ENCODE assay signal across 19 mouse cellular contexts in genomic region chr12:88726755-88727154, GRCm38 (mm10). TPM values are rescaled to one million over a fixed set of nuclear protein-coding genes. Genes with fewer than 3 reads are reported as not detected.
DNase-seq lines count a peak whose midpoint lies in the region; ATAC-seq and TF ChIP-seq lines count a peak whose summit lies in the region.
"Had no signal": no experiment of that assay in that cellular context is flagged by ENCODE, and none has a peak within 500 bp of the region (broad histone marks: within the 10 kb centered on the region; RNA-seq: fewer than 3 reads in every experiment).

No protein-coding gene starts in this region.

- DNase-seq in midbrain, embryonic 10.5 days (ENCODE audit: low spot score), result no peak
- peak; percentile 78 for DNase-seq in retina, postnatal 1 day
- DNase-seq in adrenal gland, postnatal 25 days, result no peak
- no peak for DNase-seq in stomach, postnatal 0 days (ENCODE audit: low spot score)
- DNase-seq: adrenal gland, adult 2 months; cerebellum, postnatal 25 days; heart, postnatal 14 days; liver, postnatal 0 days; lung, postnatal 36 days; thymus, postnatal 25 days had no signal

- peak overlapping the region; percentile 88 for H3K27ac ChIP-seq in midbrain, embryonic 13.5 days
- no peak overlapping the region for H3K27ac ChIP-seq in midbrain, embryonic 10.5 days (replicated peaks)
- H3K27ac ChIP-seq in forebrain, embryonic 16.5 days (ENCODE audit: low read length), result peak overlapping the region; percentile 77
- peak overlapping the region; percentile 87 for H3K27ac ChIP-seq in midbrain, embryonic 15.5 days
- H3K27ac ChIP-seq in stomach, postnatal 0 days (replicated peaks), result no peak overlapping the region
- H3K27ac ChIP-seq: embryonic facial prominence, embryonic 13.5 days; heart, embryonic 10.5 days; intestine, embryonic 15.5 days; kidney, postnatal 0 days; stomach, embryonic 15.5 days had no signal

- peak overlapping the region; percentile 54 for H3K4me3 ChIP-seq in midbrain, embryonic 13.5 days (replicated peaks)
- no peak overlapping the region for H3K4me3 ChIP-seq in midbrain, embryonic 10.5 days
- H3K4me3 ChIP-seq in forebrain, embryonic 16.5 days (replicated peaks; ENCODE audit: low read length), result peak overlapping the region; percentile 57
- H3K4me3 ChIP-seq in midbrain, embryonic 15.5 days, result peak overlapping the region; percentile 54
- H3K4me3 ChIP-seq in stomach, postnatal 0 days (ENCODE audit: low read depth, low read length), result no peak overlapping the region
- H3K4me3 ChIP-seq: embryonic facial prominence, embryonic 13.5 days; heart, embryonic 10.5 days; intestine, embryonic 15.5 days; stomach, embryonic 15.5 days had no signal

- H3K4me2 ChIP-seq in midbrain, embryonic 13.5 days (replicated peaks), result peak overlapping the region; percentile 65
- H3K4me2 ChIP-seq in forebrain, embryonic 16.5 days (ENCODE audit: low read length), result peak overlapping the region; percentile 51
- peak overlapping the region; percentile 62 for H3K4me2 ChIP-seq in midbrain, embryonic 15.5 days
- H3K4me2 ChIP-seq in stomach, postnatal 0 days (replicated peaks; ENCODE audit: low read depth), result no peak overlapping the region
- H3K4me2 ChIP-seq: embryonic facial prominence, embryonic 13.5 days; intestine, embryonic 15.5 days; stomach, embryonic 15.5 days had no signal

- H3K27me3 ChIP-seq in midbrain, embryonic 13.5 days, result no peaks in the 10 kb centered on the region
- H3K27me3 ChIP-seq in midbrain, embryonic 10.5 days (ENCODE audit: low read depth, poor library complexity, severe bottlenecking), result no peaks in the 10 kb centered on the region
- no peaks in the 10 kb centered on the region for H3K27me3 ChIP-seq in forebrain, embryonic 16.5 days (replicated peaks; ENCODE audit: control insufficient read depth, insufficient read depth, low read length)
- H3K27me3 ChIP-seq in midbrain, embryonic 15.5 days (replicated peaks), result no peaks in the 10 kb centered on the region
- H3K27me3 ChIP-seq in stomach, postnatal 0 days (ENCODE audit: control insufficient read depth, insufficient read depth, low read length), result no peaks in the 10 kb centered on the region
- H3K27me3 ChIP-seq: embryonic facial prominence, embryonic 13.5 days; intestine, embryonic 15.5 days; stomach, embryonic 15.5 days had no signal

- peaks cover 20% of the 10 kb centered on the region; the same call in 1 of the 2 replicates for H3K4me1 ChIP-seq in midbrain, embryonic 13.5 days (replicated peaks)
- H3K4me1 ChIP-seq in midbrain, embryonic 10.5 days, result peaks cover 16% of the 10 kb centered on the region
- peaks cover 19% of the 10 kb centered on the region for H3K4me1 ChIP-seq in forebrain, embryonic 16.5 days (replicated peaks; ENCODE audit: control insufficient read depth, insufficient read depth, low read length)
- peaks cover 15% of the 10 kb centered on the region for H3K4me1 ChIP-seq in midbrain, embryonic 15.5 days
- no peaks in the 10 kb centered on the region for H3K4me1 ChIP-seq in stomach, postnatal 0 days (replicated peaks; ENCODE audit: control insufficient read depth, insufficient read depth)
- H3K4me1 ChIP-seq: intestine, embryonic 15.5 days; stomach, embryonic 15.5 days had no signal

- peak overlapping the region; percentile 54 for H3K9ac ChIP-seq in midbrain, embryonic 13.5 days (replicated peaks)
- peak overlapping the region; percentile 58 for H3K9ac ChIP-seq in forebrain, embryonic 16.5 days (replicated peaks; ENCODE audit: low read depth, low read length)
- H3K9ac ChIP-seq in midbrain, embryonic 15.5 days, result peak overlapping the region; percentile 40
- H3K9ac ChIP-seq in stomach, postnatal 0 days (ENCODE audit: low read length), result no peak overlapping the region
- H3K9ac ChIP-seq: embryonic facial prominence, embryonic 13.5 days; intestine, embryonic 15.5 days; liver, postnatal 0 days; stomach, embryonic 15.5 days had no signal

- WGBS in midbrain, embryonic 13.5 days, result 65% methylated on average over 6 of the region's 6 CpGs
- 81% methylated on average over 6 of the region's 6 CpGs for WGBS in midbrain, embryonic 10.5 days
- 78% methylated on average over 6 of the region's 6 CpGs for WGBS in forebrain, embryonic 16.5 days
- 53% methylated on average over 6 of the region's 6 CpGs for WGBS in midbrain, embryonic 15.5 days
- 85% methylated on average over 6 of the region's 6 CpGs for WGBS in stomach, postnatal 0 days

- H3K9me3 ChIP-seq in midbrain, embryonic 13.5 days, result no peaks in the 10 kb centered on the region
- H3K9me3 ChIP-seq in midbrain, embryonic 10.5 days (replicated peaks), result no peaks in the 10 kb centered on the region
- H3K9me3 ChIP-seq in forebrain, embryonic 16.5 days (ENCODE audit: control insufficient read depth, low read length), result no peaks in the 10 kb centered on the region
- H3K9me3 ChIP-seq in midbrain, embryonic 15.5 days, result no peaks in the 10 kb centered on the region
- no peaks in the 10 kb centered on the region for H3K9me3 ChIP-seq in stomach, postnatal 0 days (ENCODE audit: control insufficient read depth, low read length)
- H3K9me3 ChIP-seq: embryonic facial prominence, embryonic 13.5 days; G1E; heart, embryonic 10.5 days; intestine, embryonic 15.5 days; stomach, embryonic 15.5 days had no signal

- no peak for TF ChIP-seq EP300 in stomach, postnatal 0 days (optimal IDR thresholded peaks at IDR 0.05)

- no peak for TF ChIP-seq CTCF in stomach, postnatal 0 days (IDR thresholded peaks at IDR 0.05; ENCODE audit: low read depth)

- no peaks in the 10 kb centered on the region for H3K36me3 ChIP-seq in midbrain, embryonic 13.5 days
- no peaks in the 10 kb centered on the region for H3K36me3 ChIP-seq in midbrain, embryonic 10.5 days
- no peaks in the 10 kb centered on the region for H3K36me3 ChIP-seq in forebrain, embryonic 16.5 days (ENCODE audit: control insufficient read depth, insufficient read depth)
- H3K36me3 ChIP-seq in midbrain, embryonic 15.5 days (replicated peaks), result no peaks in the 10 kb centered on the region
- no peaks in the 10 kb centered on the region for H3K36me3 ChIP-seq in stomach, postnatal 0 days (ENCODE audit: control insufficient read depth, insufficient read depth, low read length)
- H3K36me3 ChIP-seq: embryonic facial prominence, embryonic 13.5 days; G1E; heart, embryonic 10.5 days; intestine, embryonic 15.5 days; stomach, embryonic 15.5 days had no signal

- ATAC-seq in midbrain, embryonic 13.5 days, result peak; percentile 47
- no peak for ATAC-seq in forebrain, embryonic 16.5 days
- peak; percentile 2; the same call in 1 of the 2 replicates for ATAC-seq in midbrain, embryonic 15.5 days (replicated peaks)
- no peak for ATAC-seq in stomach, postnatal 0 days (ENCODE audit: low FRiP score, low TSS enrichment)
- ATAC-seq: intestine, embryonic 15.5 days; liver, postnatal 0 days had no signal

RNA-seq across cellular contexts. Expression of gene Nrxn3, which starts 4.1 kb away (rescaled TPM):
- polyA plus RNA-seq in midbrain, embryonic 13.5 days (2015; fragmentation: Nextera tagmentation; extraction: Ambion mirVana), result 72.4 and 88.1 TPM in 2 replicates
- 5.2 and 18.0 TPM in 2 replicates for polyA plus RNA-seq in midbrain, embryonic 10.5 days (2016; fragmentation: Nextera tagmentation; extraction: Ambion mirVana)
- 71.2 and 117 TPM in 2 replicates for polyA plus RNA-seq in forebrain, embryonic 16.5 days (2015; fragmentation: Nextera tagmentation; extraction: Ambion mirVana)
- polyA plus RNA-seq in midbrain, embryonic 15.5 days (2015; fragmentation: Nextera tagmentation; extraction: Ambion mirVana), result 86.9 and 94.3 TPM in 2 replicates
- total RNA-seq in adrenal gland, postnatal 25 days (2021), result 0.18 TPM in 1 of 2 replicates, not detected in the other
- polyA plus RNA-seq in stomach, postnatal 0 days (2015; fragmentation: Nextera tagmentation; extraction: Ambion mirVana), result 1.0 and 1.1 TPM in 2 replicates
- polyA plus RNA-seq: G1E had no signal

Comparison
In these comparisons a context has a peak if more than half of its experiments do, and no peak if none do; other contexts are left out.
1. H3K27ac ChIP-seq: peak in midbrain, embryonic 13.5 days (single experiment), forebrain, embryonic 16.5 days (single experiment) and midbrain, embryonic 15.5 days (single experiment); none in midbrain, embryonic 10.5 days (single experiment) and stomach, postnatal 0 days (single experiment).
2. H3K4me3 ChIP-seq: peak in midbrain, embryonic 13.5 days (single experiment), forebrain, embryonic 16.5 days (single experiment) and midbrain, embryonic 15.5 days (single experiment); none in midbrain, embryonic 10.5 days (single experiment) and stomach, postnatal 0 days (single experiment).
3. ATAC-seq: peak in midbrain, embryonic 13.5 days (single experiment) and midbrain, embryonic 15.5 days (single experiment); none in forebrain, embryonic 16.5 days (single experiment) and stomach, postnatal 0 days (single experiment).